Mouse (Mus musculus) midbrain, embryonic 13.5 days (tissue): ENCODE measurements around the gene Atp5g1. TPM values are rescaled to one million over a fixed set of nuclear protein-coding genes. Genes with fewer than 3 reads are reported as not detected.
A peak's percentile ranks its signal among the peaks of the same experiment; 100 is the strongest.

Experiments
- ATAC-seq: fragments of 200-750 bp; cut with Nextera tagmentation; 2 replicates; pipeline ENCODE4 v1.8.0; 2017; ENCODE audit warnings: mild to moderate bottlenecking, moderate TSS enrichment, moderate library complexity
- H3K27ac ChIP-seq: fragments of 300-500 bp; sonication (generic); 2 replicates; pipeline ENCODE4 v1.5.1; 2015; ENCODE audit warnings: inconsistent platforms, mild to moderate bottlenecking, moderate library complexity
- H3K27me3 ChIP-seq: fragments of 300-500 bp; sonication (generic); 2 replicates; pipeline ENCODE4 v1.6.1; 2015; ENCODE audit warnings: mild to moderate bottlenecking, inconsistent platforms
- H3K36me3 ChIP-seq: fragments of 300-500 bp; sonication (generic); 2 replicates; pipeline ENCODE4 v1.6.1; 2015; ENCODE audit warnings: mild to moderate bottlenecking, inconsistent platforms
- H3K4me1 ChIP-seq: fragments of 300-500 bp; sonication (generic); replicated peaks from 2 replicates; pipeline ENCODE4 v1.6.1; 2015; ENCODE audit warnings: inconsistent platforms
- H3K4me2 ChIP-seq: fragments of 300-500 bp; sonication (generic); replicated peaks from 2 replicates; pipeline ENCODE4 v1.6.1; 2015; ENCODE audit warnings: moderate library complexity, mild to moderate bottlenecking, inconsistent platforms
- H3K4me3 ChIP-seq: fragments of 300-500 bp; sonication (generic); replicated peaks from 2 replicates; pipeline ENCODE4 v1.5.1; 2015; ENCODE audit warnings: mild to moderate bottlenecking, inconsistent platforms
- H3K9ac ChIP-seq: fragments of 300-500 bp; sonication (generic); replicated peaks from 2 replicates; pipeline ENCODE4 v1.6.1; 2015; ENCODE audit warnings: mild to moderate bottlenecking, inconsistent platforms
- H3K9me3 ChIP-seq: fragments of 300-500 bp; sonication (generic); 2 replicates; pipeline ENCODE4 v1.6.1; 2016; ENCODE audit warnings: mild to moderate bottlenecking, inconsistent platforms
- WGBS: fragments of 180-500 bp; shearing (Covaris S2); methylation state at CpG from one replicate; pipeline ENCODE4 v1.1.7; 2015; 5-methylcytosine and 5-hydroxymethylcytosine counted together
- polyA plus RNA-seq: library from polyadenylated mRNA; unstranded; fragments of >200 nt; fragmentation: Nextera tagmentation; extraction: Ambion mirVana; gene quantifications from 2 replicates; pipeline ENCODE4 v1.2.1, GENCODE M21; 2015

Atp5g1 gene
- polyA plus RNA-seq, 1 experiment from 2014 or later: 423 TPM

DNA sequence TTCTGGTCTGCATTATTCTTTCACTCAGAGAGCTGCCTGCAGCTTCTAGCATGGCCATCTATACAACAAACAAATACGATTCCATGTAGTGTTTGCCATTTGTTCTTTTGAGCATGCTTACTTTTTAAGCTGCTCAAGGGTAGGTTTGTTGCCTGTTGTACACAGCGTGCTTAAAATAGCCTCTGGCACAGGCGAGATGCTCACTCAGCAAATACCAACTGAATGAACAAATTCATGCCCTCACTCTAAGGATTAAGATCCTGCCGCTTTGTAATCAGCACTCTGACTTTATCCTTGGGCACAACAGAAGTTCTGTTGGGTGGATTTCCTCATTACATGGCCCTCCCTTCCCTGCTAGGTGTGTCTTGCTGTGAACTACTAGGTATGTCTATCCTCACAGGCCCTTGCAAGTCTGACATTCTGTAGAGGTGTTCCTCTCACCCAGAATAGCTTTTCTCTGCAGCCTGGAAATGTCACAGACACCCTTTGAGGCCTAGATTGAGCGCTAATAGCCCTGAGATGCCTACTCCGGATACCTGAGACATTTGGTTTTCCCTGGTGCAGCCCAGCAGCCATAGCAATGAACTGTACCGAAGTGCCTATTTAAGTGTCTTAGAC lies 17.3 kb upstream of the Atp5g1 start:
- H3K27me3 ChIP-seq: peaks cover 5% of the 10 kb centered on the region; the same call in 1 of the 2 replicates
- no peaks in the 10 kb centered on the region for H3K4me1 ChIP-seq
- no peak overlapping the region for H3K27ac ChIP-seq
- no peak overlapping the region for H3K4me3 ChIP-seq
- ATAC-seq: no peak
- peaks cover 3% of the 10 kb centered on the region; the same call in 1 of the 2 replicates for H3K9me3 ChIP-seq
- no peak overlapping the region for H3K9ac ChIP-seq
- 45% methylated on average over 7 of the region's 7 CpGs for WGBS
- H3K36me3 ChIP-seq: no peaks in the 10 kb centered on the region
- no peak overlapping the region for H3K4me2 ChIP-seq

DNA sequence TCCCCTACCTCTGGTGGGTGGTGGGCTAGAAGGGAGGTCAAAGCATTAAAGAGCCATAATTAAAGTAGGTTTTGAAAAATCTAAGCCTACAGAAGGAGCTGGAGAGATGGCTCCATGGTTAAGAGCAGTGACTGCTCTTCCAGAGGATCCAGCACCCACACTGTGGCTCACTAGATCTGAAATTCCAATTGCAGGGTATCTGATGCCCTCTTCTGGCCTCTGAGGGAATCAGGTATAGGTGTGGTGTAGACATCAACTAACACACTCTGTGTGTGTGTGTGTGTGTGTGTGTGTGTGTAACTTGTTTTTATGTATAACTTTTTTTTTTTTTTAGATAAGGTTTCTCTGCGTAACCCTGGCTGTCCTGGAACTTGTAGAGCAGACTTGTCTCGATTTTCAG lies 15.6 kb upstream of the Atp5g1 start:
- no peaks in the 10 kb centered on the region for H3K36me3 ChIP-seq
- ATAC-seq: no peak
- H3K4me3 ChIP-seq: no peak overlapping the region
- H3K4me1 ChIP-seq: no peaks in the 10 kb centered on the region
- H3K9ac ChIP-seq: no peak overlapping the region
- no peak overlapping the region for H3K4me2 ChIP-seq
- H3K9me3 ChIP-seq: peaks cover 3% of the 10 kb centered on the region; the same call in 1 of the 2 replicates
- H3K27ac ChIP-seq: no peak overlapping the region
- H3K27me3 ChIP-seq: peaks cover 5% of the 10 kb centered on the region; the same call in 1 of the 2 replicates
- WGBS: 64% methylated on average over 2 of the region's 2 CpGs

DNA sequence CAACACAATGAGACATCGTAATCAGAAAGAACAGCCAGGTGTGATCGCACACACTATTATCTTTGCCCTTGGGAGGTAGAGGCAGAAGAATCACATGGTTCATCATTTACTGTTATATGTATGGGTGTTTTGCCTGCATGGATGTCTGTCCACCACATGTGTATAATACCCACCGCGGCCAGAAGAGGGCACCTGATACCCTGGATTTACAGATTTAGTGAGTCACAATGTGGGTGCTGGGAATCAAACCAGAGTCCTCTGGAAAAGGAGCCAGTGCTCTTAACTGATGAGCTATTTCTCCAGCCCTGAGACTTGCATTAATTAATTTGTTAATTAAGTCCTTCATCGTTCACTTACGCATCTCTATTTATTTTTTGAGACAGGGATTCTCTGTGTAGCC lies 12.5 kb upstream of the Atp5g1 start:
- H3K36me3 ChIP-seq: no peaks in the 10 kb centered on the region
- H3K4me1 ChIP-seq: no peaks in the 10 kb centered on the region
- no peak overlapping the region for H3K9ac ChIP-seq
- peaks cover 3% of the 10 kb centered on the region; the same call in 1 of the 2 replicates for H3K9me3 ChIP-seq
- no peak overlapping the region for H3K4me3 ChIP-seq
- ATAC-seq: no peak
- no peak overlapping the region for H3K4me2 ChIP-seq
- 88% methylated on average over 6 of the region's 6 CpGs for WGBS
- peaks cover 3% of the 10 kb centered on the region; the same call in 1 of the 2 replicates for H3K27me3 ChIP-seq
- no peak overlapping the region for H3K27ac ChIP-seq

DNA sequence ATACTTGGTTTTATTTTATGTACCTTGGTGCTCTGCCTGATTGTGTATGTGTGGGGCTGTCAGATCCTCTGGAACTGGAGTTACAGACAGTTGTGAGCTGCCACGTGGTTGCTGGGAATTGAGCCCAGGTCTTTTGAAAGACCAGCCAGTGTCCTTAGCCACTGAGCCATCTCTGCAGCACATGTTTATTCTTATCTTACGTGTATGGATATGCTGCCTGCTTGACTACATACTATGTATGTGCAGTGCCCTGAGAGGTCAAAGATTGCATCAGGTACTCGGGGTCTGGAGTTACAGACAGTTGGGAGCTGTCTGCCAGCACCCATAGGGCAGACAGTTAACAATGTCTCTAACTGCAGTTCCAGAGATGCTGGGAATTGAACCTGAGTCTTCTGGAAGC lies 7.2 kb upstream of the Atp5g1 start:
- Histone ChIP-seq H3K4me3 (no peak overlapping the region), H3K27ac (no peak overlapping the region), H3K4me2 (no peak overlapping the region), H3K36me3 (no peaks in the 10 kb centered on the region), H3K9me3 (no peaks in the 10 kb centered on the region), H3K4me1 (no peaks in the 10 kb centered on the region), H3K27me3 (no peaks in the 10 kb centered on the region), H3K9ac (no peak overlapping the region)
- ATAC-seq: no peak
- WGBS: 79% methylated on average over 3 of the region's 3 CpGs

DNA sequence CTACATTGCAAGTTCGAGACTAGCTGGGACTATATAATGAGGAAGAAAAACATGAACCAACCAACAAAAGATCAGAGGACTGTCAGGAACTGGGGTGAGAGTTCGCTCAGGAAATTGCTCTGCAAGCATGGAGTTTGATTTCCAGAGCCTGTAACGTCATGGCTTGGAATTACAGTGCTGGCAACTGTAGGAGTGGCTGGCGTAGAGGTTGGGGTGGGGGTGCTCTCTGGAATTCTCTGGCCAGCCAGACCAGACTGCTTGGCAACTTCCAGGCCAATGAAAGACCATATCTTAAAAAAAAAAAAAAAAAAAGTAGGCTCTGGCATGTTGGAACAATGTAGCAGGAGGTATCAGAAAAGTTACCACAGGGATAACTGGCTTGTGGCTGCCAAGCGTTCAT lies 5.3 kb upstream of the Atp5g1 start:
- Histone ChIP-seq H3K4me3 (no peak overlapping the region), H3K27me3 (no peaks in the 10 kb centered on the region), H3K4me2 (no peak overlapping the region), H3K27ac (no peak overlapping the region), H3K9ac (no peak overlapping the region), H3K36me3 (no peaks in the 10 kb centered on the region), H3K9me3 (no peaks in the 10 kb centered on the region), H3K4me1 (no peaks in the 10 kb centered on the region)
- no peak for ATAC-seq
- WGBS: 84% methylated on average over 5 of the region's 5 CpGs

DNA sequence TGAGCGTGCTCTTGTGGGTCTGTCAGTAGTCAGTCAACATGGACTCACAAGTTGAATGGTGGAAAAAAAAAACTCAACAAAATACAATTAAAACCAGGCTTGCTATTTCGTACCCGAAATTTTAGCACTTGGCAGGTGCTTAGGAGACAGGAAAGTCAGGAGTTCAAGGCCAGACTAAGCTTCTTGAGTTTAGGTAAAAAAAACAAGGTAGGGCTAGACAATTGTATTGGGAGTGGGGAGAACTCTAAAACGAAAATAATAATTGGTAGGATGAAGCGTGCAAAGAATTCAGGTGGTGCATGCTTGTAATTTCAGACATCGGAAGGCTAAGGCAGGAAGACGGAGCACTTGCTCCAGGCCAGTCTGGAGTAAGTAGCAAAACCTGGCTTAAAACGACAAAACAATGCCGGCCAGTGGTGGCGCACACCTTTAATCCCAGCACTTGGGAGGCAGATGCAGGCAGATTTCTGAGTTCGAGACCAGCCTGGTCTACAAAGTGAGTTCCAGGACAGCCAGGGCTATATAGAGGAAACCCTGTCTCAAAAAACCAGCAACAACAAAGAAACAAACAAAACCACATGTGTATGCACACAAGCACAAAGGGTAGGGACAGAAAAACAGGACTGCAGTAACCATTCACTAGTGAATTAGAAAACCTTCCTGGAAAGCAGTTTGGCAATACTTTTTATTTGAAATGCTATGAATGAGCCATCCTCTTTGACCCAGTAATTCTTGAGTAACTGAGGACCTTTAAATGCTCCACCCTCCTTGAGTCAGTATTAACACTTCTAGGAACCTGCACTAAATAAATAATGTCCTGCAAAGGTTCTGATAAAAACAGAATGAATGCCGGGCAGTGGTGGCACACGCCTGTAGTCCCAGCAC lies 993 bp upstream of the Atp5g1 start:
- Histone ChIP-seq H3K27ac (peak overlapping the region; percentile 80), H3K36me3 (peaks cover 10% of the 10 kb centered on the region), H3K4me1 (peaks cover 19% of the 10 kb centered on the region), H3K9me3 (no peaks in the 10 kb centered on the region), H3K4me2 (peak overlapping the region; percentile 52), H3K27me3 (no peaks in the 10 kb centered on the region), H3K4me3 (peak overlapping the region; percentile 36), H3K9ac (0 out of 2 replicates have a peak overlapping the region, but pooled peaks have one; percentile 32)
- no peak for ATAC-seq
- WGBS: 72% methylated on average over 13 of the region's 13 CpGs

DNA sequence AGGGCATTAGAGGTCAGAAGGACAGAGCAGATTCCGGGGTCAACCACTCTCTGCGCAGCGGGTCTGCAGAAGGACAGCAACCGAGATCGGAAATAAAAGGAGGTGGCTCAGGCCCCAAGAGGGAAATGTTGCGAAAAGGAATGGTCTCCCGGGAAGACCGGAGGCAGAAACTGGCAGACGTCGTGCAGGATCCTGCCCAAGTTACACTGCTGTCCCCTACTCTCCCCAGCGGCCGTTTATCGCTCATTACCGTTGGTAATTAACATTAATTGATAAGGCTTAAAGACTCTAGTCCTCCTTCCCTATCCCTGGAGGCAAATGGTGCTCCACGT lies 327 bp downstream of the Atp5g1 start:
- peak overlapping the region; percentile 74 for H3K4me3 ChIP-seq
- no peaks in the 10 kb centered on the region for H3K9me3 ChIP-seq
- H3K9ac ChIP-seq: peak overlapping the region; percentile 89
- no peaks in the 10 kb centered on the region for H3K27me3 ChIP-seq
- H3K27ac ChIP-seq: peak overlapping the region; percentile 69
- ATAC-seq: 0 out of 2 replicates have a peak, but pooled peaks have one; percentile 0
- peaks cover 19% of the 10 kb centered on the region for H3K4me1 ChIP-seq
- peaks cover 19% of the 10 kb centered on the region for H3K36me3 ChIP-seq
- WGBS: under 1% methylated on average over 15 of the region's 15 CpGs
- peak overlapping the region; percentile 94 for H3K4me2 ChIP-seq

DNA sequence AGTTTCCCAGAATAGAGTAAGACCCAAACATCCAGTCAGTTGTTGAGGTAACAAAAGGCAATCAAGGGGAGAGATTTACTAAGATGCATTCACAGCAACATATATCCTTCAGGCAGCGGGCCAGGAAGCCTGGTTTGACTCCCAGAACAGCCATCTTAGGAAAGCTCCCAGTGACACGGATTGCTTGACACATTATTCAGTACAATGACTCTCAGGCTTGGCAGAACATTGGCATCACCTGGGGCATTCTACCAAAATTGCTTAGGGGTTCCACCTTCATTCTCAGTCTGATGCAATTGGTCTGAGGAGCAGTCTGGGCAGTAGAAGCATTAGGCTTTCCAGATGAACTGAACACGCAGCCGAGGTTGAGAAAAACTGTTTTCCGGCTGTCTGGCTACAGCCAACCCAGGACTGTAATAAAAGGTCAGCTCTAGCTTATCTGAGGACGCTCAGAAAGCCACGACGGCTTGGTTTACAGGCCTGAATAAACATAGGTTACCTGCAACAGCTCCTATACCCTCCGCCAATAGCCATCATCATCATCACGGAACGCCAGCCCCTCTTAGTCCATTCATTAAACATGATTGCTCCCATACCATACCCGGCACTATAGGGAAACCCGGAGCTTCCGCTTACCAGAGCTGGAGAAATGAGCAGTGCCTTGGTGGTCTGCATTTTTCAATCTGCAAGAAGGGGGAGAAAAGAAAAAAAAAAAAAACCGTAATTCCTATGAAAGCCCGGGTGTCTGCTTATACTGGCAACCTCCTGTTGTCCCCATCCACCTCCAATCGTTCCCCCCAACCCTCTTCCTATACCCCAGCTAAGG lies 906 bp downstream of the Atp5g1 start:
- Histone ChIP-seq H3K9ac (peak overlapping the region; percentile 89), H3K36me3 (peaks cover 19% of the 10 kb centered on the region), H3K27me3 (no peaks in the 10 kb centered on the region), H3K27ac (peak overlapping the region; percentile 69), H3K4me1 (peaks cover 19% of the 10 kb centered on the region), H3K4me3 (peak overlapping the region; percentile 74), H3K9me3 (no peaks in the 10 kb centered on the region), H3K4me2 (peak overlapping the region; percentile 94)
- 32% methylated on average over 17 of the region's 17 CpGs for WGBS
- no peak for ATAC-seq

DNA sequence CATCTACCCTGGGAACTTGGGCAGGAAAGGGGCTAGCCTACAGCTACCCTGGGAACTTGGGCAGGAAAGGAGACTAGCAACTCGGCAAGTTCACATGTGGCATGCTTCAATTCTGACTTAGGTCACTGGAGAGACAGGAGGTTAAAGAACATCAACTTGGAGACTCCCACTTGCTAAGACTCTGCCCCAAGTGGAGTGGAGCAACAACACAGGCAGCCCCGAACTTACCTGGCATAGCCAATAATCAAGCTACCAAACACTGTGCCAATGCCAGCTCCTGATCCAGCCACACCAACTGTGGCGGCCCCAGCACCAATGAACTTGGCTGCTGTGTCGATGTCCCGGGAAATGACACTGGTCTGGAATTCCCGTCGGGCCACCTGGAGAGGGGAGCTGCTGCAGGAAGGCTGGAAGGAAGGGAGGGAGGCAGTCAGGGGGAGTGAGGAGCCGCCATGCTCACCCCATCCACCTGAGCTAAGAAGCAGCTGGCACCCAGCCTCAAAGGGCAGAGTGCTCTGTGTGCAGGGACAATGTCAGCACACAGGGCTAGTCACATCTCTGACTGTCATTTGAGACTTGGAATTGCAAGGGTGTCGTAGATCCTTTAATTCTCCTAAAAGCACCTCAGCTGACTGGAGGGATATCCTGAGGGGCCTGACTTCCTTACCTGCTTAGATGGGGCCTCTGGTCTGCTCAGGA lies 2.0 kb downstream of the Atp5g1 start:
- 89% methylated on average over 9 of the region's 9 CpGs for WGBS
- no peak overlapping the region for H3K27ac ChIP-seq
- peaks cover 19% of the 10 kb centered on the region for H3K36me3 ChIP-seq
- H3K27me3 ChIP-seq: no peaks in the 10 kb centered on the region
- peak overlapping the region; percentile 94; the same call in 1 of the 2 replicates for H3K4me2 ChIP-seq
- H3K4me3 ChIP-seq: 0 out of 2 replicates have a peak overlapping the region, but pooled peaks have one; percentile 74
- H3K9ac ChIP-seq: no peak overlapping the region
- no peaks in the 10 kb centered on the region for H3K9me3 ChIP-seq
- no peak for ATAC-seq
- peaks cover 19% of the 10 kb centered on the region for H3K4me1 ChIP-seq

DNA sequence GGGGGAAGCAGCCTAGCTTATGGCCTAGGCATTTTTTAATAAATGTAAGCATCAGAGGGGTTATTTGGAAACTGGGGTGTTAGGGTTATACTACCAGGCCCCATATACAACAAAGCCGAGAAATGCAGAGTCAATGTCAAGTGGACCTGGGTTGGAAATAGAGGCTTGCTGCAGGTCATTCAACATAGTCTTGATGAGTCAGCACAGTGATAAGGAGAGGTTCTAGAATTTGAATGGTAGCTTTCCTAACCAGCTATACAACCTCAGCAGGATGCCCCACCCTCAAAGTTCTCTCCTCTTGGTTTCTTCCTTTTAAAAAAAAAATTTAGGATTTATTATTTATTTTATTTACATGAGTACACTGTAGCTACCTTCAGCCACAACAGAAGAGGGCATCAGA lies 4.5 kb downstream of the Atp5g1 start:
- Histone ChIP-seq H3K9ac (no peak overlapping the region), H3K36me3 (peaks cover 19% of the 10 kb centered on the region), H3K27me3 (no peaks in the 10 kb centered on the region), H3K4me1 (peaks cover 23% of the 10 kb centered on the region), H3K4me3 (no peak overlapping the region), H3K9me3 (no peaks in the 10 kb centered on the region), H3K27ac (no peak overlapping the region), H3K4me2 (no peak overlapping the region)
- 89% methylated on average over 1 of the region's 1 CpGs for WGBS
- ATAC-seq: no peak

DNA sequence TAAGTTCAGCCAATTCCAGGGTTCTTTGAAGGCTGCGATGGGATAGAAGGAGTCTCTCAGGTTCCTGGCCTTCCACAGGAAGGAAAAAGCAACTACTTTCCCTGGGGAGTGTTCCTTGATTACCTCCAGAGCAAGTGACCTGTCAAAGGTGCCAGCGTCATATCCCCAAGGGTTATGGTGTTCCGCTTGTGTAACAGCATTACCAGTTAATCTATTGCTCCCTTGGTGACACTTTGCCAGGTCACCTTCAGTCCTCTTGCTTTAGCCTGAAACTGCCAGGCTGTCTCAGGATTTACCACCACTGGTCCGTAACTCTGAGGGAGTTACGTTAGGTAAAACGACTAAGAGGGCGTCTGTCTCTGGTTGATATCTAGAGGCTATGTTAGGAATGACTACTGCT lies 5.1 kb downstream of the Atp5g1 start:
- Histone ChIP-seq H3K9me3 (no peaks in the 10 kb centered on the region), H3K27me3 (no peaks in the 10 kb centered on the region), H3K4me1 (peaks cover 29% of the 10 kb centered on the region), H3K27ac (no peak overlapping the region), H3K4me3 (no peak overlapping the region), H3K36me3 (peaks cover 19% of the 10 kb centered on the region), H3K9ac (no peak overlapping the region), H3K4me2 (no peak overlapping the region)
- ATAC-seq: no peak
- 90% methylated on average over 7 of the region's 7 CpGs for WGBS
